Mouse (Mus musculus) thymus, postnatal 10 days (tissue): ENCODE measurements around the gene Zfp938.
A peak's percentile ranks its signal among the peaks of the same experiment; 100 is the strongest.

Source experiments
- DNase-seq, 2 experiments: peaks; one replicate each; pipeline ENCODE4 v3.0.0; 2021; ENCODE audit warnings: low spot score in 2 of 2

The Zfp938 gene

GRCm38 (mm10) chr10:82240742-82241400, at the start of gene Zfp938:
Gene Zfp938, minus strand, starts transcription at chr10:82241280.
- peak; percentile 60 to 66 for DNase-seq

- DNase-seq, result no peak
Measured at GRCm38 (mm10) chr10:82257331-82257730, 16.3 kb upstream of the Zfp938 start.

- DNase-seq, result no peak
Measured at GRCm38 (mm10) chr10:82245021-82245420, 3.9 kb upstream of the Zfp938 start.

- no peak for DNase-seq
Measured at GRCm38 (mm10) chr10:82241401-82241788, 315 bp upstream of the Zfp938 start.

- DNase-seq, result peak; percentile 30 to 56
Measured at GRCm38 (mm10) chr10:82178257-82179064, 62.6 kb downstream of the Zfp938 start.
